Mouse (Mus musculus) Muller cell, postnatal 12 days (primary cell): ENCODE measurements around the gene Acot7.
A peak's percentile ranks its signal among the peaks of the same experiment; 100 is the strongest.

Experiments
- DNase-seq: peaks from one replicate; pipeline ENCODE4 v3.0.0-alpha.2; 2015; ENCODE audit errors: inconsistent ontology term

The Acot7 gene

DNA sequence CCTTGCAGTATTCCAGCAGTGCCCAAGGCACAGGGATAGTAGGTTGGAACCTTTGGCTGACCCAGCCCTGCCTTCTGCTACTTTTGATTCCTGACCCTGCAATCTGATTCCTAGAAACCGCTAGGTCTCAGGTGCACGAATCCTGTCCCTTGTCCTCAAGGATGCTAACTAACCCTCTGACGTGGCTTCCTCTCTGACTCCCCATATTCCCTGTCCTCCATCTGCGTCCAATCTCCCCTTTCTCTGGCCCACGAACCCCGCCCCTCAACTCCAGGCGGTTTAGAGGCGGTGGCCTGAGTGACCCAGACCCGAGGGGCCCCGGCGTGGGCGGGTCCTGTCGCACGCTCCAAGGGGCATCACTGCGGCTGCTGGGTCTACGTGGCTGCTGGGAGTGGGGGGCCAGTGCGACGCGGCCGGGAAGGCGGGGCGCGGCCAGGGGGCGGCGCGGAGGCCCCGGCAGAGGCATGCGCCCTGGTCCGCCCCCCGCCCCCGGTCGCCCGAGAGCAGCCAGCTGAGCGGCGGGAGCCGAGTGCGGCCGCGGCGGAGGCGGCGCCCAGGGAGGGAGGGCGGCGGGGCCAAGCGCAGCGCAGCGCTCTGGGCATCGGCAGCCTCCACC is 95.8 kb downstream of the Acot7 start, which contains the start of gene Gpr153:
Gpr153 (plus strand) TSS at position 612 of the 616 bp plus-strand sequence.
- DNase-seq: peak; percentile 92

DNA sequence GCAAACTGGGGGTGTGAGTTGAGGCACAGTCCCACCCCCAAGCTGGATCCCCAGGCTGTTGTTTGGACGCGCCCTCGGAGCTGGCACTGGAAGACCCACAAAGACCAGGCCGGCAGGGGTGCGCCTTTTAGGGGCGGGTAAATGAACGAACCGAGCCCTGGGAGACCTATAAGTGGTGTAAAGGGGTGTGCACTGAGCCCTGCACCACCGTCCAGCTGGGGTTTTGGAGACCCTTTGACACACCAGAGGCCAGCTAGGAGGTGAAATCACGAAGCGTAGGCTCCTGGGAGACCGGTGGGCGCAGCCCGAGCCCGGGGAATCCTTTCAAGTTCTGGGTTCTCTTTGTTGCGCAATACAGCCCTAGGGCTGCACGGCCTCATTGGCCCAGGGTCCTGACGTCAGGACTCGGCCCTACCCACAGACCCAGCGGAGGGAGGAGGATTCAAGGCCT is 96.8 kb downstream of the Acot7 start:
- DNase-seq: peak; percentile 84

DNA sequence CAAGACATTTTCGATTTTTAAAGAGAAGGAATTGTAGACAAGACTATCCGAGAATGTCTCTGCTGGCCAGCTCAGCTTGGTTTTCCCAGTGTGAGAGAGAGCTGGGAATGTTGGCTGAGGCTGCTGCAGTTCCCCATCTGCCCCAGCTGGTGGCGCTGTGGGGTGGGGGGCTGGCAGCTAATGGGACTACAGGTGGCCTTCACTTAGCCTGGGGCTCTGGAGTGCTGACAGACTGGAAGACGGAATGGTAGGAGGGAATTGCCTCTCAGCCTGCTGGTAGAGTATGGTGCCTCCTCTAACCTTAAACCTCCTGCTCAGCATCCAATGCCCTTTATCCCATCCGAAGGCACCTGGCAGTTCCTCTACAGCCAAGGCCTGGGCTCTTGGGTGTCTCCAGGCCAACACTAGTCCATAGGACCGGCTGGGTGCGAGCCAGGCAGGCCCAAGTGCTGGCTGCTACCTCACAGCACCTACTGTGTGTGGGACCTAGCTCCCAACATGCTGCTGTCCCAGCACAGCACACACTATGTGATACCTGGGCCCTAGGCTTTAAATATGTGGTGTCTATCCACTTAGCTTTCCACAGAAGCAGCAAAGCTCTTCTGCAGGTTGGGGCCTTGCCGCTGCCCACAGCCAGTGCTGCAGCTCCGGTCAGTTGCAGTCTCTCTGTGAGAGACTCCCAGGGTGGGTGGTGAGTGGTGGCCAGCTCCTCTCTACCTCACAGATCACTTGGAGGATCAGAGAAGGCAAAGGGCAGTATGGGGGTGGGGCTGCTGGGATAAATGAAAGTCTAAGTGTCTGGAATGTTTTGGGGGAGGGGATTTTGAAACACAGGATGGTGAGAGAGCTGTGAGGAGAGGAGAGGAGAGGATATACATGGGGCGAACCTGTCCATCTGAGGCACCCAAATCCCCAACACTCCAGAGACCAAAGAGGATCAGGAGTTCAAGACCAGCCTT is 98.7 kb downstream of the Acot7 start:
- no peak for DNase-seq

DNA sequence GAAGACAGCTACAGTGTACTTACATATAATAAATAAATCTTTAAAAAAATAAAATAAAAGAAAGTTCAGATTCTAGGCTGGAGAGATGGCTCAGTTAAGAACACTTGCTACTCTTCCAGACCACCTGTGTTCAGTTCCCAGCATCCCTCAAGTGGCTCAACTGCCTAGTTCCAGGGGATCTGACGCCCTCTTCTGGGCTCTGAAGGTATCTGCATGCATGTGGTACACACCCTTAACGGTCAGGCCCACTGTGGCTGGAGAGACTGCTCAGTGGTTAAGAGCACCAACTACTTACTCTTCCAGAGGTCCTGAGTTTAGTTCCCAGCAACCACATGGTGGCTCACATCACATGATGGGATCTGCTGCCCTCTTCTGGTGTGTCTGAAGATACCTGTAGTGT is 100.0 kb downstream of the Acot7 start:
- no peak for DNase-seq

DNA sequence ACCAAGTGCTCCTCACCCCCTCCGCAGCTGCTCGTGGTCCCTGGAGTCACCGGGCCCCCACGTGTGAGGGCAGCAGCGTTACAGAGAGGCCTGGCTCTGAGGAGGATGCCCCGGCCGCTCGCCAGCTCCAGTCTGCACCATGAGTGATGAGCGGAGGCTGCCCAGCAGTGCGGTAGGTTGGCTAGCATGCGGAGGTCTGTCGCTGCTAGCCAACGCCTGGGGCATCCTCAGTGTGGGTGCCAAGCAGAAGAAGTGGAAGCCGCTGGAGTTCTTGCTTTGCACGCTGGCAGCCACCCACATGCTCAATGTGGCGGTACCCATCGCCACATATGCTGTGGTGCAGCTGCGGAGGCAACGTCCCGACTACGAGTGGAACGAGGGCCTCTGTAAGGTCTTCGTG is 101.1 kb downstream of the Acot7 start:
- no peak for DNase-seq

DNA sequence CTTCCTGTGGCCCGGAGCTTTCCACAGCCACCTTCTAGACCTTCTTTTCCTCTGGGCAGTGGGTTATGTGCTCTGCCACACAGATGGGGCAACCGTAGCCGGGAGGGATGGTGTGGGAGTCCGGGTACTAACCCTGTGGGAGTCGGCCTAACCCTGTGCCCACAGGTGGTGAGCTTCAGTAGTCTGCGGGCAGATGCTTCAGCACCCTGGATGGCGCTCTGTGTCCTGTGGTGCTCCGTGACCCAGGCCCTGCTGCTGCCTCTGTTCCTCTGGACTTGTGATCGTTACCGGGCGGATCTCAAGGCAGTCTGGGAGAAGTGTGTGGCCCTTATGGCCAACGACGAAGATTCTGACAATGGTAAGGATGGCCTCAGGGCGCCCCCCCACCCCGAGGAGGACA is 103.7 kb downstream of the Acot7 start:
- DNase-seq: no peak

DNA sequence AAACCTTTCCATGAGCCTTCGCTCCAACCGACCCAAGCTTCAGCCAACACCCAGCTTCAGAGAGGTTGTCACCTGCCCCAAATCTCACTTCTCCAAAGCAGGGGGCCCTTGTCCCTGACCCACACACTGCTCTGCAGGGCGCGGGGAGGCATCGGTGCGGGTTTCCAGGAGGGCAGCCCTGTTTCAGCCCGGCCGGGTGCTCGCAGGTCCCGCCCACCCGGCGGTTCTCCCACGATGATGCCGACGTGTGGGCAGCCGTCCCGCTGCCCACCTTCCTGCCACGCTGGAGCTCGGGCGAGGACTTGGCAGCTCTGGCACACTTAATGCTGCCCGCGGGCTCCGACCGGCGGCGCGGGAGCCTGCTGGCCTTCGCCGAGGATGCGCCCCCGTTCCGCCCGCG is 104.8 kb downstream of the Acot7 start:
- no peak for DNase-seq

DNA sequence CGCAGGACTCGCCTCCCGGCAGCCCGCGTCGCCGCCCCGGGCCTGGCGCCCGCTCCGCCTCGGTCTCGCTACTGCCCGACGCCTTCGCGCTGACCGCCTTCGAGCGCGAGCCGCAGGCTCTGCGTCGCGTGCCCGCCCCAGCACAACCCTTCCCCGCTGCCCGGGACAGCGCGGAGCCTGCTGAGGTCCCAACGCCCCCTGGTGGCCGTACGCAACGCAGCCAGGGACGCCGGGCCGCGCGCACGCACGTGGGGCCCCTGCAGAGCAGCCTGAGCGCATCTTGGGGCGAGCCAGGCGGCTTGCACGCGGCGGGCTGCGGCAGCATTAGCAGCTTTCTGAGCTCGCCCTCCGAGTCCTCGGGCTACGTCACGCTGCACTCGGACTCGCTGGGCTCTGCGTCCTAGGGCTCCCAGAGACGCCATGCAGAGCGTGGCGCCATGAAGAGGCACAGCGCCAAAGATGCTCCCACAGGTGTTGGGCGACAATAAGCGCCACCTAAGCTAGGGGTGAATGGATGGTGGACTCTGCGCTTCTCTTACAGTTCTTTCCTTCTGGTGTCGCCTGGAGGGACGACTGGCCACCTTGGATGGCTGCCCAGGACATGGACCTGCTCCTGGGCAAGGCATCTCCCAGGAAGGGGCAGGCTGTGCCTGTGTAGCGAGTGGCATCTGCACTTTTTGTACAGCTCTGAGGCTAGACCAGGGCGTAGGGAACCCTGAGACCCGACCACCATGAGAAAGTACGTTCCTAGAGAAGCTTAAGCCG is 105.4 kb downstream of the Acot7 start:
- DNase-seq: peak; percentile 86

DNA sequence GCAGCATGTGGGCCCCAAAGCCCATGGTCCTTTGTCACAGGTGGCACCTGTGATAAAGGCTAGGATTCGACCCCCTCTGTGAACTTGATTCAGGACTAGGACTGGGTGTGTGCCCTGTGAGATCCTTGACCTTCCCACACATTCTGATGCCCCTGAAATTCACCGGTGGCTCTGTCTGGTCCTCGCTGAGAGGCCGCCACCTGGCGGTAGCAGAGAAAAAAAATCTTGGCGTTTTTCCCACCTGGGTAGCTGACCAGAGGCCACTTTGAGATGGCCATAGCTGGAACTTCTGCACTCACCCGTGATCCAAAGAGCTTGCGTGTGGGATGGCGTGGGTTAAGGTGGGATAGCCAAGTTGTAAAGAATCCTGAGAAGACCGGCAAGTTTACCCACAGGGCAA is 107.6 kb downstream of the Acot7 start:
- peak; percentile 55 for DNase-seq

DNA sequence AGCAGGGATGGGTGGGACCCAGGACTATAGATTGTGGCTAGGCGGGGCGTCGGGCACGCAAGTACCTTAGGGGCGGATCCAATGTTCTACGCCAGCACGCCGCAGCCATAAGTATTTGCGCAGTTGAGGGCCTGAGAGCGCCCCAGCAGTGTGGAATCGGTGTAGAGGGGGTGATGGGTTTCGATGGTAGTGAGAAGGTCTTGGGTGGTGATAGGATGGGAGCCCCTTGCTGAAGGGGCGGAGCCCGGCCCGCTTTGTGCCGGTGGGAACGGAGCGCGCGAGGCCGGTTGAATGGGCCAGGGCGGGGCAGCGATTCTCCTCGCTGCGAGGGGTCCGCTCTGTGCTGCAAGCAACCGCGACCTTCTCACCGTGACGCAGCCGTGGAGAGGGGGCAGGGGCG is 108.2 kb downstream of the Acot7 start:
- DNase-seq: no peak

DNA sequence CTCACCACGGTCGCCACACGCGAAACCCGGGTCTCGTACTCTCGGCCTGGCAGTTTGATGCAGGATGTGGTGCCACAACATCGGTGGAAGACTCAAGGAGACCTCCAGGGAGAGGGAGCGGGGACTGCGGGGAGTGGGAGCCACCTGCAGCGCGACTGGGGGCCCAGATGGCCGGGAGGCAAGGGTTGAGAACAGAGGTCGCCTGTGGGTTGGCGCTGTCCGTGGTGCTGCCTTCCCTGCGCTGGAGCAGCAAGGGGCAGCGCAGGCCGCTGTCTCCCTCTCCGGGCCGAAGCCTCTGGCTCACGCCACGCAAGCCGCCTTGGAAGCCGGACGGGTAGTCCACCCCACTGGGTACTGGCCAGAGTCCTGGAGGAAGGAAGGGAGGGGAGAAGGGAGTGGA is 109.0 kb downstream of the Acot7 start:
- DNase-seq: peak; percentile 83

DNA sequence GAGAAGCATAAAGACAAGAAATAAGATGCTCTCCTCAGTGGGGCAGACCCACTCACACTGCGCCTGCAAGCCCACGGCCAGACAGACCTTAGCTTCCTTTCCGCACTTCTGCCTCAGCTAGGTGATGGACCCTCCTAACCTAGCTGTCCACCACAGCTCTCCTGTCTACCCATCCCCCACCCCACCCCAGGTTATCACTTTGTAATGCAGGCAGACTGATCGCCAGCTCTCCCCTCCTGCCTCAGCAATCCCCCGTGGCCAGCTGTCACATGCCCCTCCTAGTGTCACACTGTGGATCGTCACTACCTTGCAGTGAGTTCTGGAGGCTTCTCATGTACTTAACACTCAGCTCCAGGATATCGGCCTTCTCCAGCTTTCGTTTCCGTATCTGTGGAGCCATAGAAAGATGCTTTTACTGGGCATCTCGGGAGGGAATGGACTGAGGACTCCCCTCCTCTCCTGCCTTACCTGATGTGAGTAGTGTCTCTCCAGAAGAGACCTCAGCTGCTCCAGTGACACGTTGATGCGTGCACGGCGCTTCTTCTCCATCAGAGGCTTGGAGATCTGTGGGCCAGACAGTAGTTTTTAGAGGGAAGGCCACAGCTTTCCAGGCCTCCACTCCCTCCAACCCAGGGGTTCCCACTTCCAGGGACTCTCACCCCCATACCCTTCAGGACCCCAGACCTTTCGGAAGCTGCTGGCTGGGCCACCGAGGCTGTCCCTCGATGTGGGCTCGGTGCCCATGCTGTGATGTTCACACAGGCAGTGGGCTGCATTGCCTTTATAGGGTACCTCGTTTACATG is 109.6 kb downstream of the Acot7 start:
- no peak for DNase-seq

DNA sequence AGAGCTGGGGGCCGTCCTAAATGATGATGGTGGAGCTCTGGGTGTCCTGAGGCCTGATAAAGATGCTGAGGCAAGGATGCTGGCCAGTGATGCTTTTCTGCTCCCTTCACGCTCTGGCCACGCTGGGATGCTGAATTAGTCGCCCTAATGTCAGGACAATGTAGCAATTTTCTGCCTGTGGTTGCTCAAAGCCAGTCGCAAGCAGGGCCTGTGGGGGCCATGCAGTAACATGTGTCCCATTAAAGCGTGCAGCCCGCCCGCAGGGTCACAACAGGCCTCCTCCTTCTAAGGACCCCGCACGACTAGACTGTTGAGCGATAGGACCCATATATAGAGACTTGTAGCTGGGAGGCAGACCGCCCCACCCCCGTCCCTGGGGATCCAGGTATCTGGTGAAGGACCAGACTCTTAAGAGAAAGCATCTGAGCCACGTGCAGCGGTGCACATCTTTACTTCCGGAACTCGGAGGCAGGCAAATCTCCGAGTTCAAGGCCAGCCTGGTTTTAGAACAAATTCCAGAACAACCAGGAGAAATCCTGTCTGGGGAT is 110.5 kb downstream of the Acot7 start:
- DNase-seq: no peak

DNA sequence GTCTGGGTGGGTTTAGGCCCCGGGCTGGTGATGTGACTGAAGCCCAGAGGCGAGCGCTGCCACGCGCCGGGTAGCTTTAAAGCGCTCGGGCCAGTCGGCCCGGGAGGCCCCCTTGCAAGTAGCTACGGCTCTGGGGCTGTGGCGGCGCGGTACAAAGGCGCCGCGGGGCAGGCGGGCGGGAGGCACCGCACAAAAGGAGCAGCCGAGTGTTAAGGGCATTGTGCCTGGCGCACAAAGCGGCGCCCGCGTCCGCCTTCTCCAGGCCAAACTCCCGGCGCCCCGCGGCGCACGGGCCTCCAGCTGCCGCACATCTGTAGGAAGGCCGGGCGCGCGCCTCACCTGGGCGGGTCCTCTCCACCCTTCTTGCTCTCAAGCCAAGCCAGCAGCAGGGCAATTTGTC is 112.5 kb downstream of the Acot7 start:
- DNase-seq: peak; percentile 56

DNA sequence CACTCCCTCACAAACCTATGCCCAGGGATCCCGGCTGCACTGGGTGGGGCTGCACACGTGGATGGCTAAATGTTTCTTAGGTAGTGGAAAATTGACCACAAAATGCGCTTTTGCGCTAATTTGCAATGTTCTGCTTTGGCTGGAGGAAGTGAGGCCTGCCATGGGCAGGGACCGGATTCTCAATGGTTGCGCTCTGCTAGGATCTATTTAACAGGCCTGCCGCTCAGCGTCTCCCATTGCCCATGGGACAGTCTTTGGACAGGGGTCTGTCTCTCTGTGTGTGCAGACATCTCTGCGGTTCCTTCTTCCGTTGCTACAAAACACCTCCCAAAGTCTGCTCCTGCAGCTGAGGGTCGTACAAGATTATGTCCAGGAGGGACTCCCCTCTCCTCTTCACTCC is 113.1 kb downstream of the Acot7 start:
- DNase-seq: no peak

DNA sequence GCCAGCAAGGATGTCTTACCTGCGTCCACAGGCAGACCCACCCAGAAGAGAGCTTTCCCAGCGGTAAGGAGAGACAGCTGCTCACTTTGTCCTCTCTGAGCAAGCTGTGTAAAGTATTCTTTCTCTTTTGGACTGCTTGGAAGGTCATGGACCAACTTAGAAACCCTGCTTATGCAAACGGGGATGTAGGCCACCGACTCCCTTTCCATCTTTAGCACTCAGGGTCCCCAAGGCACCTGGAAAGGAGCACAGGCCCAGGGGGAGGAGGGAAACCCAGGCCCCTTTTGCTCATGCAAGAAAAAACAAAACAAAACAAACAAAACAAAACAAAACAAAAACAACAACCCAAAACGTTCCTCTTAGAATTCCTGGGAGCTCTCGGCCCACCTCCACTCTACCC is 113.6 kb downstream of the Acot7 start, which contains the start of gene Hes3:
Hes3 (minus strand) TSS at position 101 of the 400 bp plus-strand sequence.
- no peak for DNase-seq

DNA sequence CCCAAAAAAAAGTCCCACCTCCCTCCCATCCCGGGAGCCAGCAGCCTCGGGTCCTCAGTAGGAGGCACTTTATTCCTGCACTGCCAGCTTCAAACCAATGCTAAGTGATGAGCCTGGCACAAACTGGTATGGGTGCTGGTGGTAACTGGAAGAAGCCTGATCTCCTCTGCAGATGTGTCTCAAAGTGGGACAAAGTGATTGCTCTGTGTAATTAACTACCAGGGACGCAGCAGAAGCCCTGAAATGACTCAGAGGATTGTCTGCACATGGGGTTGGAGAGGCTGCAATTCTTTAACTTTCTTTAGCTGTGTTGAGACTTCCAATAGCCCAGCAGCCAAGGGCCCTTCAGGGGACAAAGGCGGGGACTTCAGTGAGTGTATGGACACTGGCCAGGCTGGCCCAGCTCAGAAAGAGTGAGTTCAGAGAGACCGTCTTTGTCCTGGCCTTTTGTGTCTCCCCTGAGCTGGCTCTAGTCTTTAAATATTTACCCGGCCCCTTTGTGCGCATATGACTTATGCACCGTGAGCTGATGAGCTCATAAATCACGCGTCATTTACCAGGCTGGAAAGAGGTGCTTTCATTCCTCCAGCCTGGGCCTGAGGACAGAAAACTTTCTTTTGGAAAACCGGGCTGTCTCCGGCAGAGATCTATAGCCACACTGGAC is 114.3 kb downstream of the Acot7 start:
- DNase-seq: peak; percentile 72

DNA sequence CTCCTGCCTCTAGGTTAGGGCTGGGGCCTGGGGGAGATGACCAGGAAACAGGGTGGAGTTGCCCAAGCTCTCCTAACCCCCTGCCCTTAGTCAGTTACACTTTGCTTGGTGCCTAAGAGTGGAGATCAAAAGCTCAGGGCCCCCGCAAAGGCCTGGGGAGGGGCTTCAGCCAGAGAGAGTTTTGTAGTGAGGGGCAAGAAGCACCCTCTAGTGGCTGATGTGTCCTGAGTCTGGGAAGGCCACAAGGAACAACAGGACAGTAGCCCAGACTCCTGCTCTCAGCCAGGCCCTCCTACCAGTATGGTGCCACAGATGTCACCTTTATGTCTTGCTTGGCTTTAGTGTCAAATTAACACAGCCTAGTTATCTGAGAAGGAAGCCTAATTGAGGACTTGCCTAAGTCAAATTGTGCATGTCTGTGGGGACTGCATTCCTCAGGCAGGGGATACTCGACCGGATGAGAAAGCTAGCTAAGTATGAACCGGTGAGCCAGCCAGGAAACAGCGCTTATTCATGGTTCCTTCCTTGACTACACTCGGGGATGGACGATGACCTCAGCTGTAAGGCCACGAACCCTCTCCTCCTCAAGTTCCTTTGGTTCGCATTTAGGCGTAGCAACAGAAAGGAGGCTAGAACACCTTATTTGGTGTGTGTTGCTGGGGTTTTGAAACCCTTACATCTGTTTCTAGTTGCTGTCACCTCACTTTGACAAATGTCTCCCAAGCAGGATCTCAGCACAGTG is 116.4 kb downstream of the Acot7 start:
- no peak for DNase-seq

DNA sequence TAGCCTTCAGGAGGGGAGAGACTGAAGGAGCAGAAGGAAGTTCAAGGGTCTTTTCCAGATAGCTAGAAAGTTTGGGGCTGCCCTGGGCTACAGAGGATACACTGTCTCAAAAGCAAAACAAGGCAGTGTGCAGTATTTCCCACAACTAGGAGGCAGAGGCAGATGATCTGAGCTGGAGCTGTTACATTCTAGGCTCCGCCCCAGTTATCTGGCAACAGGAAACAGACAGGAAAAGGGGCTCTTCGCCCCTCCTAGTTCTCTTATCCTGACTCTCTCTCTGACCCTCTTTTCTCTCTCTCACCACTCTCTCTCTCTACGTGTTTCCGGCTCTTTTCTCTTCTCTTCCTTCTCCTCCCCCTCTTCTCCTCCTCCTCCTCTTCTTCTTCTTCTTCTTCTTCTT is 118.0 kb downstream of the Acot7 start:
- DNase-seq: no peak

DNA sequence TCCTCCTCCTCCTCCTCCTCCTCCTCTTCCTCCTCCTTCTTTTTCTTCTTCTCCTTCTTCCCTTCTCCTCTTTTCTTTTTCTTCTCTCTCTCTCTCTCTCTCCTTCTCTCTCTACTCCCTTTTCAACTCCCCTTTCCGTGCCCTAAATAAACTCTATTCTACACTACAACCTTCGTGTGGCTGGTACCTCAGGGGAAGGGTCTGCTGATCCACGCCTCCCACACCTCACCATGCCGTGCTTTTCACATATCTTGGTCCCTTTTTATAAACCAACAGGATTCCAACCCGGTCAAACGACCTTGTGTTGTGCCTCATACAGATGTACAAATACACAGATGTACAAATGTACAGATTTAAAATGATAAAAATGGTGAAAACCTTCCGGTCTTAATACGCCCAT is 118.4 kb downstream of the Acot7 start:
- no peak for DNase-seq
